Mouse (Mus musculus) layer of hippocampus, adult 18-20 months (tissue): ENCODE measurements around the gene Kctd21. TPM values are rescaled to one million over a fixed set of nuclear protein-coding genes. Genes with fewer than 3 reads are reported as not detected.

Experiments used
- DNase-seq, 2 experiments: peaks; one replicate each; pipeline ENCODE4 v3.0.0; 2022; ENCODE audit warnings: low spot score in 2 of 2
- total RNA-seq, 2 experiments: library from RNA; stranded (reverse); gene quantifications; 2 replicates each; pipeline ENCODE4 v1.2.3; 2021

Kctd21 gene
- total RNA-seq, 2 experiments from 2014 or later: 15.0 to 16.0 TPM

DNA sequence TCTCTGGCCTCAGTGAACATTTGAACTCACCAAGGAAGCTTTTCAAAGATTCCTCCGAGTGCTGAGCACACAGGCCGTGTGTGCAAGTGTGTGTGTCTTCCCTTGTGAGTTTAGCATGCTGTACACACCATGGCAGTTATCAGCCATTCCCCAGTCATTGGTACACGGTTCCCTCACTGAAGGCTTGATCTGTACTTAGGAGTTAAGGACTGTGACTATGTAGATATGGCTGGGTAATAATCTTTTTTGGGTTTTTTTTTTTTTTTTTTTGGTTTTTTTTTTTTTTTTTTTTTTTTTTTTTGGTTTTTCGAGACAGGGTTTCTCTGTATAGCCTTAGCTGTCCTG, 14.7 kb downstream of the Kctd21 start:
- DNase-seq: no peak

DNA sequence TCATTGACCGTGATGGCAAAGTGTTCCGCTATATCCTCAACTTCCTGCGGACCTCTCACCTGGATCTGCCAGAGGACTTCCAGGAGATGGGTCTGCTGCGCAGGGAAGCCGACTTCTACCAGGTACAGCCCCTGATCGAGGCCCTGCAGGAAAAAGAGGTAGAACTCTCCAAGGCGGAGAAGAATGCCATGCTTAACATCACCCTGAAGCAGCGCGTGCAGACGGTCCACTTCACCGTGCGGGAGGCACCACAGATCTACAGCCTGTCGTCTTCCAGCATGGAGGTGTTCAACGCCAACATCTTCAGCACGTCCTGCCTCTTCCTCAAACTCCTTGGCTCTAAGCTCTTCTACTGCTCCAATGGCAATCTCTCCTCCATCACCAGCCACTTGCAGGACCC, 15.3 kb downstream of the Kctd21 start:
- no peak for DNase-seq

DNA sequence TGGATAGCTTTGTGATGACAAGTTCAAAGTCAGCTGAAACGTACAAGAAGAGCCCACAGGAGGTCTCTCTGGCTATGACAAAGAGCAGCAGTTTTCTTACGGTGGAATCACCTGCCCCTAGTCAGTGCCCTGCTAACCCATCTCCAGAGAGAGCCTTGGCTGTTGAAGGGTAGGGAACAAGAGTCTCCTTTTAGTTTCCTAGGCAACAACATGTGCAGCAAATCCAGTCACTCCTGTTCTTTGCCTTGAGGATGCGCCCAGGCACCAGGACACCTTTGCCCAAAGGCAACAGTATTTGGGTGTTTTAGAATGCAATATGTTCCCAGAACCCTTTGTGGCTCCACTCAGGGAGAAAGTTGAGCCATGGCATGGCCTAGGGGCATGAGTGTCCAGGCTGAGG, 16.2 kb downstream of the Kctd21 start:
- DNase-seq: no peak

DNA sequence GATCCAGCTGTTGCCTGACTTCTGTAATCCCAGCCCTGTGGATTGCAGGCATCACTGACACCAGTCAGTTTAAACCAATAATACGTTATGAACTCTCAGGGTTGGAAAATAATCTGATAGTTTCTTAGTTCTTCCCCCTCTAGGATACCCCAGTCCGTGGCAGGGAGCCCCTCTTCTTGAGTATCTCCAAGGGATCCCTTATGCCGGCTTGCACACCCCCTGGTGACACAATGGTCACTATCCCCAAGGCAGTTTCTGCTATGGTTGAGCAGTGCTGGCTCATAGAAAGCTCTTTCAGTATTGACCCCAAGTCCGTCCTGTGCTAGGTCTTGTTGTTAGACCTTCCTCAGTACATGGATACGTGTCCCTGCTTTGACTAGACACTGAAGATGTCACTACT, 16.7 kb downstream of the Kctd21 start:
- peak in 1 of 2 experiments; percentile 0 for DNase-seq

DNA sequence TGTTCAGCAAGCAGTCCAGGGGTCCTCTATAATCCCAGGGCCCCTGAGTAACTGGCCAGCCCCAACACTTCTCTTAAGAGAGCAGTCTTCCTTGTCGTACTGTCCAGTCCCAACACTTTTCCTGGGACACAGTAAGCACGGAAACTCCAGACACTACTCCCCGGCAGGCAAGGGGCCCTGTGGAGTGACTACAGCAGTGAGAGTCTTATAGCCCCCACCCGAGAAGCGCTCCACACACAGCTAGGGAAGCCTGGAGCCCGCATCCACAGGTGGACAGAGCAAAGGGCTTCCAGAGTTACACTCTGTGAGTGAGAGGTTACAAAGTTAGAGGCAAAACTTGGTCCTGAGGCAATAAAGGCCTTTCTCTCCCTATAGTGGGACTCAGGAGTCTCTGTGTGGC, 17.3 kb downstream of the Kctd21 start:
- DNase-seq: no peak

DNA sequence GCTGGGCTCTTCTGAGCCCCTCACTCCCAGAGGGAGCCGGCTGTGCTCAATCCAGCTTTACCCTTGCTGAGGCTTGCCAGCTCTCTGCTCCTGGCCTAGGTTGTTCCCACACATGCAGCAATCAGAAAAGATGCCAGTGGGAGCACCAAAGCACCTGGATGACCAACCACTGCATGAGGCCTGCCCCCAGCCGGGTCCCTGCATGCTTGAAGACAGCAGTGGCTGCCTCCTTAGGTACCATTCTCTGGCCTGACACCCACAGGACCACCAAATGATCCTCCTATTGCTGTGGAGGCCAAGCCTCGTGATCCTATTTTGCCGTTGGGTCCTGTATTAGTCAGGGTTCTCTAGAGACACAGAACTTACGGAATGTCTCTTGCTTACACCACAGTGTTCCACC, 18.8 kb downstream of the Kctd21 start:
- no peak for DNase-seq

DNA sequence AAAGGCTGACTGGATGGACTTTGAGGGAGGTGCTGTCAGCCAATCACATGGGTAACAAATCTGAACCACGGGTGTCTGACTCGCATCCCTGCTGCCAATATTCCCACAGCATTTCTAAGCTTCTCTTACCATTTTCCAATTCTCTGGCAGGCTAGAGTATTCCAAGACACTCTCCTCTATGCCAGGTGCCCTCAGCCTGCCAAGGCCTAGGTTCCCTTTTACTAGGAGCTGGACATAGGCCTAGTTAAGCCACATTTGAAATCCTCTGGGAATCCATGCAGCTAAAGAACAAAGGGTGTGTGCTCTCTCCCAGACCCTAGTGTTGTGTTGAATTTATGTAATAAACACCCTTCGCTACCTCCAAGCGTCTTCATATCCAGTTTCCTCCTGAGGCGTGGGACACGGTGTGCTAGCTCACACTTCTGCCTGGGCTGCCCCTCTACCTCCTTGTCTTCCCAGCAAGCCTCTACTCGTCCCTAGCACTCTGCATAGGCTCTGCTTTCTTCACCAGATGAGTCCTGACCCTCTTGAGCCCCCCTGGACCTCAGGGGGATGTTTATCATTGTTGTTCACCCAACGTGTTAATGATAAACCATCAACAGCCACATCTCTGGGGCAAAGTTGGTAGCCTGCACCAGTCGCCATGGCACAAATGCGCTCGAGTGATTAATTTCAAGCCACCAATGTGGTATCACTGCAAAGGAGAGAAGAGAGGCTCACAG, 19.8 kb downstream of the Kctd21 start:
- DNase-seq: no peak

DNA sequence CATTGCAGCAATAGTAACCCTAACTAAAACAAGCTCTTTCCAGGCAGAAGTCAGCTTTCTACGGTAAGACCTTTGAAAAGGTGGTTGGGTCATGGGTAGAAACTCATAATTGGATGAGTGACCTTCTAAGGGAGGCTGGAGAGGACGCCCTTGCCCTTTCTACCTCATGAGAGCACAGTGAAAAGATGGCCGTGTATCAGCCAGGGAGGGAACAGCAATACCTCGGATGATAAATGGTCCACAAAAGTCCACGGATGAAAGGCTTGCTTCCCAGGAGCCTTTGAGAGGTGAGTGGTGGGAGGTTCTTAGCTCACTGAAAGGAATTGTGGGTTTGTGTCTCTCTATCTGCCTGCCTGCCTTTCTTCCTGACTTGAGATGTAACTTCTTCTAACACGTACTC, 21.2 kb downstream of the Kctd21 start:
- DNase-seq: no peak

DNA sequence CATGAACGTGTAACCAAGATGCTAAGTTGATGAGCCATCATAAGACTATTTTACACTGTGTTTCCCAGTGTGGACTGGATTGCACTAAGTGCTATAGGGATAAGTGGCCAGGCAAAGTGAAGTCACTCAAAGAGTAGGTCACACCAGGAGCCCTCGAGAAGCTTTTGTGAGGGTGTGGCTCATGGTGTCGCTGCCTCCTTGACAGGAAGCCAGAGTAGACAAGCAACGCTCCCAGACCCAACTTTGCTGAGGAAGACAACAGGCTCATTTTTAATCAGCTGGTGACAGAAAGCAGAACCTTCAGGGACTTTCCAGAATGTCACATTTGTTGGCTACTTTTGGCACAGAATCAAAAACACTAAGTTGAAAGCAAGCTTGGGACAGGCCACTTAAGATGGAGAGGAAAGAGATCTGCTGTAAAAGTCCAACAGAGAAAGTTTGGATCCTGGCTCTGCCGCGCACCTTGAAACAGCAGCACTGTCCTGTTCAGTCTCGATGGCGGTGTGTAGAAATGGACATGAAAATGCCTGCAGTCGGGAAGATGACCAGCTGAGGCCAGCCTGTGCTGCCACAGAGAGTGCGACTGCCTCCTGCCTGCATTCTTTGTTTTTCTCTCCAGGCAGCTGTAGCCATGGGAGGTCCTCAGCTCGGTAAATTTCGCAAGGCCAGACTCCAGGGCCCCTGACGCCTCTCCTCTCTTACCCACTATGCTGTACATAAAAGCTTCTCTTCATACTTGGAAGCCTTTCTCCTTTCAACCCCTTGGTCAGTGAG, 23.1 kb downstream of the Kctd21 start:
- no peak for DNase-seq

DNA sequence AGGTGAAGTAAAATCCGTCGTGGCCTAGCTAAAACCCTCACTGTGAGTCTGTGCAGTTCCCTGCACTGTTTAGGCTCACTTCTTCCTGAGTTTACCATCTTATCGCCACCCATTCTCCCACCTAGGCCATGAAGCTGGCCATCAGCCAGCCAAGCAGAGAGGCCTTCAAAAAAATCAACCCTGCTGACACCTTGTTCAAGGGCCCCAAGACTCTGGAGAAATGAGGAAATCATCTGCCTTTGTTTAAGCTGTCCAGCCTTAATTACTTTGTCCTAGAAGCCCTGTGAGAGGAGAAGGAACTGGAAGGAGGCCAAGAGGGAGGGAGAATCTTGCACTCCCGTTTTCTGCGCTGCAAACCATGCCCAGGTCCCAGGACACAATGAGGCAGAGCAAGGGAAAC, 24.1 kb downstream of the Kctd21 start:
- DNase-seq: no peak

DNA sequence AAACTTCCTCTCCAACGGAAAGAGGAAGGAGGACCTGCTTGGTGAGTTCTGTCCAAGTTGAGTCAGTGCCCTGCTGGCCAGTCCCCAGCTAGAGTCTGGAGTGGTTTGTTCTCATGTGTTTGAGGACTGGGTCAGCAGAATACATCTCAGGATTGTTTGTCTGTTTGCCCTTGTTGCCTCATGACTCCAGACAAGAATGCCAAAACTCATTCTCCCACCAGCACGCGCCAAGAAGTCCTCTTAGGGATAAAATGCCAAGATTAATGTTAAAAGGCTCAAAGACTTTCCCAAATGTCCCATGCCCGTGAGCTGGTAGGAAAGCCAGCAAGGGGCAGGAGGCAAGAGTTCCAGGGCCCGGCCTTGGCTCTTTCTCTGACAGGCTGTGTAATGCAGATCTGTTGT, 24.7 kb downstream of the Kctd21 start:
- peak in 1 of 2 experiments; percentile 43 for DNase-seq

DNA sequence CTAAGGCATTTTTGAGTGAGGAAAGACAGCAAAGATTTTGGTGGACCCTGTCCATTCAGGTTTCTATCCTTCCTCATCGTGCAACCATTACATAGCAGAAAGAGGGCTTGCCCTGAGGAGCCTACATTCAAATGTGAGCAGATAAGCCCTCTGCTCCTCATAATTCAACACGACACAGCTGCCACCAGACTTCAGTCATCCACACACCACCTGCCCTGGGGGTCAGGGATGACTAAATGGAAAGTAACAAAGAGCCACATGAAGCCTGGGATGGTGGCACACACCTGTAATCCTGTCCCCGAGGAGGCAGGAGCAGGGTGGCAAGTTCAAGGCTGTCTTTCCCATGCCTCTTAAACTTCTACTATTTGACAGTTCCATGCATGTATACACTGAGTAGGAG, 25.7 kb downstream of the Kctd21 start:
- DNase-seq: no peak

DNA sequence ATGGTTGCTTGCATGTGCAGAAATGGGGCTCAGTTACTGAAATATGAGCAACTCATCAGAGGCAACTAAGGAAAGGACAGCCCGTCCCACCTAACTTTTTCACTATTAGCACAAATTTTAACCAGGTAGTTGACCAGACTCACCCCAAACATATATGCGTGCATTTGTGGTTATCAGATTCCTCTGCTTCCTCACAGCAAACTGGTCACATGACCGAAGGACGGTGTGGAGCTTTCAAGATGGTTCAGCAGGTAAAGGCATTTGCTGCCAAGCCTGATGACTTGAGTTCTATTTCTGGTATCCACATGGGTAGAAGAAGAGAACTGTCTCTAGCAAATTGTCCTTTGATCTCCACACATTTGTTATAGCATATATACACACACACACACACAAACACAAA, 26.2 kb downstream of the Kctd21 start:
- DNase-seq: no peak

DNA sequence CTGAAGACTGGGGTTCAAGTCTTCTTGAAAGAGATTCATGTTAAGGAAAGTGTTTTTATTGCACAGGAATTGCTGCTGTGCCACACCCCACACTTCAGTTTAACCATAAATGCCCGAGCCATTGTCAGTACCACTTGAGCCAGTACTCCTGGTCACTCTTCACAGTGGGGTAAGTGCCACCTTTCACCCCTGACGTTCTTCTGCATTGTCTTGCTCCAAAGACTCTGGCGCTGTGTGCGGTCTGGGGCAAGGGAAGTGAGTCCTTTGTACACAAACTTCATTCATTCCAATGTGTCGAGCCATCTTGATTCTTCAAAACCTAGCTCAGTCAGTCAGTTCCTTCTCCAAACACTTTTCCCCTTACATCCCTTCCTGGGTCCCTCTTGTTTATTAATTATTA, 28.0 kb downstream of the Kctd21 start:
- no peak for DNase-seq

DNA sequence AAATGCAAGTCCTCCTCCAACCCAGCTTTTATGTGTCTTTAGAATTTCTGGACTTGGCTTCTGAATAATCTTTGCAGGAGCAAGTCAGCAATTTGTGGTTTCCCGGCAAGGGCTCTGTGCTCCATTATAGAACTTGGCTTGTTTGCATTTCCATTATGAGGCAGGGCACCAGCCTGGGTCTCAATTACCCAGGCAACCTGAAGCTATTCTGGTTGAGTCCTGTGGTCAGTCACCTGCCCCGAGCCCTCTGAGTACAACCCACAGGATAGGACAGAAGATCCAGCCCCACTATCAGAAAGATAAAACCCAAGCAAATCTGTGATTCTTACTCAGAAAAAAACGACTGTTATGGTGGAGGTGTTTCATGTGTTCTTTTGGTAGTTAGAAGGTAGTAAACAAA, 28.8 kb downstream of the Kctd21 start:
- no peak for DNase-seq

DNA sequence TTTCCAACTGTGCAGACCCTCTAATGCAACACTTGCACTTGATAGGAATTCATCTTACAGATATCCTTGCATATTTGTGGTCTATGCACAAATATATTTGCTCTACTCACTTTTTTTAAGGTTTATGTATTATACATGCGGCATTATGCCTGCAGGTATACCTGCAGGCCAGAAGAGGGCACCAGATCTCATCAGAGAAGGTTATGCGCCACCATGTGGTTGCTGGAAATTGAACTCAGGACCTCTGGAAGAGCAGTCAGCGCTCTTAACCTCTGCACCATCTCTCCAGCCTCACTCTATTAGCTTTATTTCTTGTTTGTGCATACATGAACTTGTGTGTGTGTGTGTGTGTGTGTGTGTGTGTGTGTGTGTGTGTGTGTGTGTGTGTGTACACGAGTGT, 29.3 kb downstream of the Kctd21 start:
- no peak for DNase-seq

DNA sequence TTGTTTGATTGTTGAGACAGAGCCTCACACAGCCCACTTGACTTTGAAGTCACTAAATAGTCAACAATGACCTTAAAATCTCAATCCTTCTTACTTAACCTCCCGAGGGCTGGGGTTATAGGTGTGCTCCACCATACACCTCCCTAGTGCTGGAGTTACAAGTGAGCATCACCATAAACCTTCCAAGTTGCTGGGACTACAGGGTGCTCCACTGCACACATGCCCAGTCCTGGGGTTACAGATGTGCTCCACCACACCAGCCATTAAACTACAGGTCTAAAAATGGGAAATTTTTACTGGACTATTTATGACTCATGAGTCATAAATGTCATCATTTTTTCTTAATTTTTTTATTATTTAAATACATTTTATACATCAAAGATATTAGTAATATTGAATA, 33.8 kb downstream of the Kctd21 start:
- DNase-seq: no peak

DNA sequence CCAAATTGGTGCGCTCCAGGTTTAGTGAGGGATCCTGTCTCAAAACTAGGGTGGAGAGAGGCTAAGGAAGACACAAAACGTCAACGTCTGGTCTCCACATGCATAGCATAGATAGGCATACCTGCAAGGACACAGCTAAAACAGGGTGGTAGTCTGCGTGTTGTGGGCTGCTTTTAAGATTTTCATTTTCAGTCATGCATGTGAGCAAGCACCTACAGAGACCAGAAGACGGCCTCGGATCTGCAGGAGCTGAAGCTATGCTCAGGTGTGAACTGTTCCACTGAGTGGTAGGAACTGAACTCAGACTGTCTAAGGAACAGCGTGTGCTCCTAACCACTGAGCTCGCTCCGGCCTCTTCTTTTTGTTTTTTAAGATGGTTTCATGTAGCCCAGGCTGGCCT, 43.0 kb downstream of the Kctd21 start:
- no peak for DNase-seq

DNA sequence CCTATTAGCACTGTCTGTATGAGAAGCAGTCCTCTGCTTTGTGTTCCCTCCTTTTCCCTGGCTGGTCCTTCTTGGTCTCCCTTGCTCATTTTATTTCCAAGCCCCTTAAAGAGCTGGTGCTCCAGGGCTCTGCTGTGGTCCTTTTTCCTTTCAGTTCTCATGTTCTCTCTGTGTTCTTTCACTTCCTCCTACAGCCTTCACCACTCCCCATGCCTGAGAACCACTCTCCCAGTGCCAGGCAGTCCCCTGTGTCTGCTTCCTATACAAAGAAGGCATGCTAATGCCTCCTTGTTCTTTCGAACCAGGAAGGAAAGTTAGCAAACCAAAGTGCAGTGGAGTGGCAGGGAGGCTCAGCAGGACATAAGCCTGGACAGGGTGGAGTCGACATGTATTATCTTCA, 43.8 kb downstream of the Kctd21 start:
- DNase-seq: no peak

DNA sequence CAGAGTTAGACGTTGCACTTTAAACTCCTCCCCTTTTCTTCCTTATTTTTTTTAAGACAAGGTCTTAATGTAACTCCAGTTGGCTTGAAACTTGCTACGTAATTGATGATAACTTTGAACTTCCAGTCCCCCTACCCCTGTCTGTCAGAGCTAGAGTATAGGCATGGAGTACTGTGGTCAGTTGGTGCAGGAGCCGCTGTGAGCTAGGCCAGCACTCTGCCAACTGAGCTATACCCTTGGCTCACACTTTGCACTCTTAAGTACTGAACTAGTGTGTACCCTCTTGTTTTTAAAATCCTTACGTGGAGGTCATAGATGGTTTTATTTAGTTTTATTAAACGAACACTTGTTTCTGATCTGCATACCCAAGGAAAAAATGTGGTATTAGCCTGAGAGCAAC, 47.2 kb downstream of the Kctd21 start:
- no peak for DNase-seq

DNA sequence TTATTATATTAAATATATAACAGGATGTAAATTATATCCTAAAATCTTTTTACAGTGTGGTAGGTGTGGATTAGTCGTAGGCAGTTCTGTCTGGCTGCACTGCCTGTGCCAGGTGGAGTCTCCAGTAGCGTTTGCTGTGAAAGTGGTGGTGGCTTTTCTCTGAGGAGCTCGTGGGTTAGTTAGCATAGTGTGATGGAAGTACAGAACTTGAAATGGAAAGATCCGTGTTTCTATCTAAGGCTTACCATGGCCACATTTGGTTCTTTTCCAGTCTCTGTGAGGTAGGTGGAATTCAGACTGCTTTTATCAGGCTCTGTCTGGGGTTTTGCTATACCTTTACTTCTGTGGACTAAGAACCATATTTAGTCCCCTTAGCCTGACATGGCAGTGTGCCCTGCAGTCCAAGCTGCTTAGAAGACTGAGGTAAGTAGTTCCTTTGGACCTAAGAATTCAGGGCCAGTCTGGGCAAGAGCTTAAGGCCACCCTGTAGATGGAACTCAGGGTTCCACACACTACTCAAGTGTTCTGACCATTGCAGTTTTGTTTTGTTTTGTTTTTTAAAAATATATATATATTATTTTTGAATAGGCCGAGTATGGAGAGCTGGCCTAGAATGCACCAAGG, 48.5 kb downstream of the Kctd21 start:
- no peak for DNase-seq

DNA sequence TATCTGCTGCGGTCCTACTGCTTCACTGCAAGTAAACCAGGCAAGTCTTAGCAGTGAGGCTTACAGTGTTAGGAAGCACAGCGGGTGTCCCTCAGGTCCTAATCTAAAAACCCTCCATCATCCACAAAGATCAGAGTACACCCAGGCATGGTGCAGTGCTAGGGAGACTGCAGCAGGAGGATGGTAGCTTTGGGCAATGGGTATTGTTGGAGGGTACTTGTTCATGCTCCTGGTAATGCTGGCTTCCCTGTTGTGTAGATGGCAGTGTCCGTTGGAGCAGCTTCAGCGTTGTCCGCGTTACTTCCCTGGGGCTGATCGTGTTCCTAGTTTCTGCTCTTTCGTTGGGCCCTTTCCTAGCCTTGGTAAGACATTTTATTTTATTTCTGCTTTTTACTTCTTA, 50.5 kb downstream of the Kctd21 start:
- DNase-seq: no peak
